Mouse (Mus musculus) urinary bladder, adult 2 months (tissue): ENCODE results near the gene Gabrg3. TPM values are rescaled to one million over a fixed set of nuclear protein-coding genes. Genes with fewer than 3 reads are reported as not detected.
"Not testable (repeated sequence)": the region's sequence is repeated elsewhere in the genome, so short reads cannot be mapped to it uniquely, and the experiment has no call there.

Experiments used
- DNase-seq: peaks from one replicate; pipeline ENCODE4 v3.0.0; 2022; ENCODE audit warnings: low spot score
- polyA plus RNA-seq: library from polyadenylated mRNA; depleted of rRNA; stranded (reverse); fragments of >200 nt; gene quantifications from 2 replicates; pipeline ENCODE4 v1.2.3, GENCODE M21; 2012

Gabrg3 gene
- polyA plus RNA-seq, 1 experiment: 0.48 TPM

DNA sequence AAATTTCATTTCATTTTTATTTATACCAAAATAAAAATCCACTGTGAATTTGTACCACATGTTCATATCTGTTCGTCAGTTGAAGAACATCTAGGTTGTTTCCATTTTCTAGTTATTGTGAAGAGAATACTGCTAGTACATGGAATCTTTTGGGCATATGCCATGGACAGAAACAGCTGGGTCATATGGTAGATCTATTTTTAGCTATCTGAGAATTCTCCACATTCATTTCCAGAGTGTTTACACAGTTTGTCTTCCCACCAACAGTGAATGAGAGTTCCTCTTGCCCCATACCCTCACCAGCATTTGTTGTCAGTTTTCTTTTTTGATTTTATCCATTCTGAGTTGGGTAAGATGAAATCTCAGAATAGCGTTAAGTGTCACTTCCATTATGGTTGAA is 75.0 kb downstream of the Gabrg3 start:
- DNase-seq: no peak

DNA sequence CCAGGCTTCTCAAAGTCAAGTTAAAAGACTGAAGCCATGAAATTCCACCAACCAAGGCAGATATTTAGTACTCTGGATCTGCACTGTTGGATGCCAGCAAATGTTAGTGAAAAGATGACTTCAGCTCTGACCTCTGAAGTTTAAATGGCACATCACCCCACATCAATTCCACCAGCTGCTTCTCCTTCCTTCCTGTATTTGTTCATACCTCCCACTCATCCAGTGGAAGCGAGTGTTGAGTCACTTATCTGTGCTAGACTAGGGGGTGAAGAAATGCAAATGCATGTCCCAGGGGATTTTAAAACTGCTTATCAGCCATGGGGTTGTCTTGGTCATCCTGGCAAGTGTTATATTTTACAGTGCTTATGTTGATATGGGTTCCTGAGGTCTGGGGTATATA is 79.7 kb downstream of the Gabrg3 start:
- DNase-seq: no peak

DNA sequence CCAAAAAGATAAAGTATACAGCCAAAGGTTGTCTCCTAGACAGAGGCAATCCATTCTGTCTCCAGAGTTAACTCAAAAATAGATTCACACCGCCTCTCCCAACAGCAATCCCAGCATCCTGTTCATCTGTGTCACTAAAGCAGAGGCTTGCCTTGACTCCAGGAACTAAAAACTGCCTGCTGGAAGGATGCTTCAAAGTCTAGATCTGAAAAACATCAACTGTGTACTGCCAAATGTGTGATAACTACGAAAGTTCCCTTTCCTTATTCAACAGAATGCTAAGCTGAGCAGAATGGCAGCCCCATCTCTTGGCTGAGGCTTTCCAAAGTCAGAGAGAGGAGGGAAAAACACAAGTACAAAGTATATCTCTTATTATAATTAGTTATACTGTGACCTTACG is 90.3 kb downstream of the Gabrg3 start:
- no peak for DNase-seq

DNA sequence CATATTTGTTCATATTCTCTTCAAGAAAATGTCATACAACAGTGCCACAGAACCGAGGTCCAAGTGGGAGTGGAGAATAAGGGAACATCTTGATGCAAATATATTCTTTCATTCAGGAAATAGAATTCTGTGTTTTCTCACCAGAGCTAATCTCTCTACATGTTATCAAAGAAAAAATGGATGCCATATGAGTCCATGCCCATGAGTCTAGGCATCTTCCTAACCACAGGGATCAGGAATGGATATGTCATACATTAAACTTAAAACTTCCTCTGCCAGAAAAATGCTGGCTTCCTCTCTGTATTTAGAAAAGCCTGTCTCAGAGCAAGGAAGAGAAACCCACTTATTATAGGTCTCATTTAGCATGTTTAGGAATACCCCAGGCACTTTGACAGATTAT is 92.9 kb downstream of the Gabrg3 start:
- no peak for DNase-seq

DNA sequence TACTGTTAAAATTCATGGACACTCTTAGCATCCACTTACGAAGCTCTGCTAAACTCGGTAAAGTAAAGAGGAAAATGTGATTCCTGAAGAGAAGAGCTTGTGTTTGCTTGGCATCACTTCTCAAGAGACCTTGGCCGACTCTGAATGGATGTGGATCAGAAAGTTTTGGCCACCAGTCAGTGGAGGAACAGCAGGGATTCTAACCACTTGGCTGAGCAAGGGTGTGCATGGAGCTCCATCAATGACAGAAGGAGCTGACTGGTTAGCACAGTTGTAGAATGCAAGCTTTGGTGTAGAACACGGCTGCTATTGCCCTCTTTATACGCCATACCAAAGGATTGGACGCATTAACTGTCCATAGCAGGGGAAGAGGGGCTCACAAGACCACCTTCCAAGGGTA is 93.4 kb downstream of the Gabrg3 start:
- DNase-seq: no peak

DNA sequence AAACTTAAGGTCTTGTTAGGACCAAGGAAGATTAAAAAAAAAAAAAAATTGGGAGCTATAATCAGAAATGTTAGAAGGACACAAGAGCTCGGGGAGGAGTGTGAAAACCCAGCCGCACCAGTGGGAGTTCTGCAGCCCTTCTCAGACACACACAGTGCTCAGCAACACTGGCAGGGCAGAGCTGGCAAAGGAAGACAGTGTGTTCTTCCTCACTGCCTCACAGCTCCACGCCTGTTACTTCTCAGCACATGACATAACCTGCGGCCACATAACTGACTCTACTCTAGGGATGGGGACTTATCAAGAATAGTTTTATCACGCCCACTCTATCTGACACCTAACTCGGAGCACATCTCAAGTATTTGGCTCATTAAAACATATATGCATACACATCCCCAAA is 103.8 kb downstream of the Gabrg3 start:
- DNase-seq: no peak

DNA sequence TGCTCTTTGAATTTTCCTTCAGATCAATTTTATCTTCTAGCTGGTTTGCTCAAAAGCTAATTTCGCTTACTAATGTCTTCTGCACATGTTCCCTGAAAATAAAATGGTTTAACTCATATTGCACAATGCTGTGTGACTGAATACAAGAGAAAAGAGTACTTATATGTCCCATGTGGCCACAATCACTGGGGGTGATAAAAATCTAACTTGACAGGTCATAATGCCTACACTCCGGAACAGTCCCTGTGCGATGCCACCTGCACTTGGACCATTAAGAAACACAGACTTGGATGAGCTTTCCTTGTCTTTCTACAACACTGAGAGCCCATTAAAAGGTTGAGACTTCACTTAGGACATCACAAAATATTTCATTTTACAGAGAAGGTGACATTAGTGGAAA is 108.1 kb downstream of the Gabrg3 start:
- DNase-seq: no peak

DNA sequence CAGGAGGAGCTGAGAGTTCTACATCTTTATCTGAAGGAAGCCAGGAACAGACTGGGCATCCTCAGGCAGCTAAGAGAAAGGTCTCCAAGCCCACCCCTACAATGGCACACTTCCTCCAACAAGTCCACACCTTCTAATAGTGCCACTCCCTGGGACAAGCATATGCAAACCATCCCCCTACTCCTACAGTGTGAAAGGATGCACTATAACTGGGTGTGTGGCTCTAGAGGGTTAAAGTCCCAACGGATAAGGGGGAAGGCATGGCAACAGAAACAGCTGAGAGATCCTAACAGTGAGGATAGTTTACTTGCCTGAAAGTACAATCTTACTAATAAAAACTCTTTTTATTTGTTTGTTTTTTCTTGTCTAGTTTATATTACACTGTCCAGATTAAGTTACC is 126.8 kb downstream of the Gabrg3 start:
- DNase-seq: no peak

DNA sequence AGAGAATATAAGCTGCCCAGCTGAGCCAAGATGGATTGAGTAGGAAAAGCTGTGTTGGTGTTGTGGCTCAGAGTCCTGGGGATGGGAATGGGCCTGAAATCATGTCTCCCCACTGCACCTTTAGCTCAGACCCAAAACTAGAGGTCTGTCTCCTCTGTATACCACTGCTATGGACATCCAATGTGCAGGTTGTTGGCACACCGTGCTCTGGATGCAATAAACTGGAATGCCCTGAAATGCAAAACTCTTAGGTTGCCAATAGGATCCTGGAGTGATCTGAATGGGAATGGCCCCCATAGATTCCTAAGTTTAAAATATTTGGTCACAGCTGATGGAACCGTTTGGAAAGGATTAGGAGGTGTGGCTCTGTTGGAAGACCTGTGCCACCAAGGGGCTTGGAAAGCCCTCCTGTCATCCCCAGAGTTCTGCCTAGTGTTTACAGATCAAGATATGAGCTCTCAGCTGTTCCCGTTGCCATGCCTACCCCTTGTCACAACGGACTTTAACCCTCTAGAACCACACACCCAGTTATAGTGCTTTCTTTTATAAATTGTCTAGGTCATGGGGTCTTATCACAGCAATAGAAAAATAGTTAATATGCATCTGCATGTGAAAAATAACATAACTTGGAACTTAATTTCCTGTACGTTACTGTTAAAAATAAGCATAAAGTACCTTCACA is 128.0 kb downstream of the Gabrg3 start:
- no peak for DNase-seq

DNA sequence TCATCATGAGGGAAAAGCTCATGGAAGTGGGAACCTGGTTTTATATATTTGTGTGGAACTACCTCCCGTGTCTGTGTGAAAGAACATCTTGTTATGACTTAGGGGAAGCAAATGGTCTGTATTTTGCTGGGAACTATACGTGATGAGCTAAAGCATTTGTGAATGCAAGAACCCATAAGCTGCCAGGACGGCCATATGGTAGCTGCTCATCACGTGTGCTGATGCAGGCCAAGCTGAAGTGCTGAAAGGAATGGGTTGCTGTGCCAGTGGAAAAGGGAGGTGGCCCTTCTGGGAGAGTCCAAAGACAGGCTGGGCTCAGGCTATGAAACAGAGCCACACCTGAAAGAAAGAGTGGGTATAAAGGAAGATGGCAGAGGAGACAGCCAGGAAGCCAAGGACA is 143.0 kb downstream of the Gabrg3 start:
- DNase-seq: no peak

DNA sequence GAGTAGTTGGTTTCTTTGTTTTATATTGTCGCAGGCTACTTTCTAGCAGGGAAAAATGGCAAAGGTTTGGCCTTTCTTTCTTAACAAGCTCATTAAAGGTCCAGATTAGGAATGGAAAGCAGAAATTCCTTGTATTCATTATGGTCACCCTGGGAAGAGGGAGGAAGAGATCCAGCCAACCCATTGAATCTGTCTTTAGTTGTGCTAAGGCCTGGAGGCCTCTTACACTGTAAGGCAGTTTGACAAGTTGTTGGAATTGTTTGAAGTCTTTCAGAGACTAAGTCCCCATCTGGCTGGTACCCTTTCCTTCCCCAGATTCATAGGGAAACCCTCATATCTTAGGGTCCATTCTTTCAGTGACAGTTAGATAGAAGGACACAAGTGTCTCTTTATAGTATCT is 172.9 kb downstream of the Gabrg3 start:
- DNase-seq: no peak

DNA sequence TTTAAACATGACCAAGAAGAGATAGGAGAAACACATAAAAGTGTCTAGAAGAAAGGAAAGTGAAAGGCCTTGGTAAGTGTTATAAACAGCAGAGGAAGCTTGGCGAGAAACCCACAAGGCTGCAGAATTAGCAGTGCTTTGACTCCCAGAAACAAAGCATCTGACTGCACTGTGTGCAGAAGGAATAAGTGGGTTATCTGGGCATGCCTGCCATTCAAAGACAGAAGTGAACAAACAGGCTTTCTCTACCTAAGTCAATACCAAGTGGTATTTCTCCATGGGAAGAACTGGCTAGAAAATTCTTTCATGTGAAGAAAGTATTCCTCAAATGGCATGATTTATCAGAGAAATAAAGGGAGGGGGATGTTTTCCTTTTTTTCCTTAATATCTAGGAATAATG is 201.0 kb downstream of the Gabrg3 start:
- DNase-seq: no peak

DNA sequence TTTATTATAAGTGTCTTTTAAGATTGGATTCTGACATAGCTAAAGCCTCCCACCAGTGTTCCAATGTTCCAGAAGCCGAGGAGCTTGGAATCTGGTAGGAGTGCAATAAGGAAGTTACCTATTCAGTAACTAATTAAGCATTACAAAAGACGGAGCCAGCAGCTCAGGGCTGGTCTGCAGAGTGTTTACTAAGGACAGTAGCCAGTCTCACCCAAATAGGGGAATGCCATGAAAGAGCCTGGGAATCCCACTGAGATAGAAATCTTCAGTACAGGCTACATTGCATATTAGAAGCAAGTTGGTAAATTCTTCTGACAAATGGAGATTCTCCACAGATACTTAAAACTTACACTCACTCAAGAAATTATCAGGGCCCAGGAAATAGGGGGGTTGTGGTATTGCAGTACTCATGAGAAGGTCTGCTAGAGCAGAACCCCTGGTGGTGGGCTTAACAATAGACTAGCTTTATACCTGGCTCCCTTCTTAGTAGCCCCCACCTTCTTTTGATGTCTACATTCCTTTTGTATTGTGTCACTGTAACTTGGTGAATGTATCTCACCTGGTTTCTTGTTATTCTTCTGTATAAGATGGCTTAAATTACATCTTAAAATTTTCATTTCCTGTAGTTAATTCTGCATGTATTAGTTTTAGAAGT is 211.0 kb downstream of the Gabrg3 start:
- DNase-seq: not testable (repeated sequence)

DNA sequence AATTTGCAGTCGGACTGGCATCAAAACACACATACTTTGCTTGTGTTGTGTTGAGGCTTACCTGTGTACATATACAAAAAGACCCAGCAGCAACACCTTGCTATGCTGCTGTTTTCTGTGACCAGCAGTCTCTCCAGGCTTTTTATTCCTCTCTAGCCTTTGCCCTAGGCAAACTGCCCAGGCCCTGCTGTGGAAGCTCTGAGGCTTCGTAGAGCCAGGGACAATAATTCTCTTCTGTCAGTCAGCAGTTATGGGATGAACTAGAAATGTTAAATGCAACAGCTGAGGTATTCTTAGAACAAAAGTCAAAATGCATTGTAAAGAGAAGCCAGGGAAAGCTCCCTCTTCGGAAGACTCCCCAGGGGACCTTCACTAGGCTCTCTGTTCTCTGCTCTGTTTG is 220.1 kb downstream of the Gabrg3 start:
- no peak for DNase-seq

DNA sequence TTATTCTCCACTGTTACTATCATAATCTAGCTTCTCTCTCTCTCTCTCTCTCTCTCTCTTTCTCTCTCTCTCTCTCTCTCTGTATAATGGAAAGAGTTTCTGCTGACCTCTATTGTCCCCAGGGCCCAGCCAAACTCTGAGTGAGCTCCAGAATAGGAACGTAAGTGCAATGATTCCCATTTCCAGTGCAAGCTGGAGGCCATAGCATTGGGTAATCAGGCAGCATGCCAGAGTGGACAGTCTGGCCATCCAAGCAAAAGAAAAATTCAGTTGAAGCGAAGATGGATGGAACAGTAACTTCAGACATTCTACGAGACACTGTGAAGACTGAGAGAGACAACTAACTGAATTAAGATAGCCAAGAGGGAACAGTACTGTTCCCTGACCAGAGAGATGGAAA is 228.8 kb downstream of the Gabrg3 start:
- DNase-seq: no peak

DNA sequence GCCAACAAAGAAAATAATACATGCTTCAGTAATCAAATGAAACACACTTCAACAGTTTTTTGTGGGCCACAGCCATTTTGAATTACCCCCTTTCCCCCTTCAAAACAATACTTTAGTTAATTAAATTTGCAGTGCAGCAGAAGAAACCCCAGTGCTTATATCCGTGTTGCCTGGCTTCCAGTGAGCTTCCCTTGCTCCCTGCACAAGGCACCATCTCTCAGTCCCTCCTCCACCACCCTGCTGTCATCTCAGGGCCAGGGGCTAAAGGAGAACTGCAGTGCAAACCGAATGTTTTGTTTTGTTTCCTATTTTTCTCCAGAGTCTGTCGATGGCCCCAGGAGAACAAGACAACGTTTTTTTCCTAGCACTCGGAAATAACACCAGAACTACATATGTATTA is 233.2 kb downstream of the Gabrg3 start:
- no peak for DNase-seq

DNA sequence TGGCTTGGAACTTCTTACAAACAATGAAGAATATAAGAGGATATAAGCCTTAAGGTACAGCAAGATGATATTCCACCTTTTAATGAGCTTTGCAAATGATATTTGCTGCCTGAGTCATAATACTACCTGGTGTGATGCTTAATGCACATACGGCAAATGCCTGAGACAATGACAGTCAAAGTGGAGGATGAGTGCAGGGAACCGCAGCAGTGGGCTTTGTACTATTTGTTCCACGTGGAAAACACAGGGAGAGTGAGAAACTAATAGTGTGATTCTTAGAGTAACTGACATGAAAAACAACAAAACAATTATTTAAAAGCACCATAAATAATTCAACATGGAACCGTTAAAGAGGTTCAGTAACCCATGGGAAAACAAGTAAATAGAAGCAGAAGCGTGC is 236.2 kb downstream of the Gabrg3 start:
- DNase-seq: no peak

DNA sequence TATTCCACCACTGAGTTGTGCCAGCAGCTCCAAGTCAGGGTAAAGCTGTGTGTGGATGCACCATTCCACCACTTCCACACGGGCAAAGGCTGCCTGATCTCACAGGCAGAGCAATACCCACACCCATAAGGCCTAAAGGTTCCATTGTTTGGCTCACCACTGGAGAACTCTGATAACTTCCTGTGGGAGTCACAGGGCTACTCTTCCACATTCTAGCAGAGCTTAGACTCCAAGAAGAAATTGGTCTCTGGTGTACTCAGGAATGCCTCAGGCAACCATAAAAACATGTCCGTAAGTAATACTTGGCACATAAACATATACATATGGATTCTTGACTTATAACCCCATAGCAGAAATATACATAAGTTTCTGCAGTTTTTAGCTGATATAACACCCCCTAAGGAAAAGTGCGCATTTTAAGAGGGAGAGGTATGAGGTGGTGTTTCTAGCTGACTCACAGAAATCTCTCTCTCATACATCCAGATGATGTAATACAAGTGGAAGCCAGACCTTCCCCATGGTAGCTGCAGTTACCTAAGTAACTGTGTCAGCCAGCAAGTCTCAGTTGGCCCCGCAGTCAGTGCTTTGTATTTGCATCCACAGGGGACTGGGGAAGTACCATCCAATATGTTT is 248.8 kb downstream of the Gabrg3 start:
- DNase-seq: no peak

DNA sequence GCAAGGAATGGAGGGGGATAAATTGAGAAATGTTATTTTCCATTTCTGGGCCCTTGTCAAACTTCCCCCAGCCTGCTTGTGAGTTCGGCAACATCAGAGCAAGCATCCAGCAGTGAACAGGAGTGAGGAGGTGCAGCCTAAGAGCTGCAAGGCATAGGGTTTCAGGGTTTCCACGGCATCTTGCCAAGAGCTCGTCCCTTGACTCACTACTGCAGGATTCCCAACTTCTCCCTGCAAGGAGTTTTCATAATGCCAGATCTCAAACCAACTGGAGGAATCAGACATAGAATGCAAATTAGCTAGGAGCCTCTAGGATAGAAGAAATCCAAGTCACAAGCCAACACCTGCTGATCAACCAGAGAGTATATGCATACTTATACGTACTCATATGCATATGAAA is 254.0 kb downstream of the Gabrg3 start:
- DNase-seq: no peak

DNA sequence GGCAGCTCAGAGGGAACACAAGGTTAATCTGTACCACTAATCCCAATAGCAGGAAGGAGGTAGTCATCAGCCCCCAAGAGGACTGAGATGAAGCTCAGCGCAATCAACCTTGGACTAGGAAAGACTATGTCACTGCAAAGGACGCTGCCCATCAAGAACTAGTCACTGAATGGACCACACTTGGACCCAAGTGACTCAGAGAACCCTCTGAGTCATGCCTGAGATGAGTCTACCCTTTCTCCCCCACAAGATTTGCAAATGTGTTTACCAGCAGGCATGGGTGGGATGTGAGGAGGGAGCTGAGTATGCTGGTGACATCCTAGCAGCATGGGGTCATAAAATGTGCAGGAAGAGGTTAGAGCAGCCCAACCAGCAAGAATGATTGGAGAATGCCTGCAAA is 254.5 kb downstream of the Gabrg3 start:
- no peak for DNase-seq

DNA sequence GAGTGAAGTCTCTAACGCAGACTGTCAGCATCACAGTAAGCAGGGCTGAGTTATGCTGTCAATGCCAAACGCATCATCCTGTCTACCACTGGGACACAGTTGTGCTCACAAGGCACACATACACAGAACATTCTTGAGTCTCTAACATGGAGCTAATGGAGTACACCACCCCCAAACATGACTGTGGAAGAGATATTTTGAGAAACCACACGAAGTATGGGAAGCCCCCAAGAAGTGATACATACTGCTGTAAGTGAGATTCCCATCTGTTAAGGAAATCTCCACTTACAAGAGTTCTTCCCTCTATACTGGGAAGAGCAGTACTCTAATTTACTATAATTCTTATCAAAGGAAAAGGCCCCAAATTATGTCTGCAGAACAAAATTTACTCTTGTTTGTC is 286.9 kb downstream of the Gabrg3 start:
- DNase-seq: no peak

DNA sequence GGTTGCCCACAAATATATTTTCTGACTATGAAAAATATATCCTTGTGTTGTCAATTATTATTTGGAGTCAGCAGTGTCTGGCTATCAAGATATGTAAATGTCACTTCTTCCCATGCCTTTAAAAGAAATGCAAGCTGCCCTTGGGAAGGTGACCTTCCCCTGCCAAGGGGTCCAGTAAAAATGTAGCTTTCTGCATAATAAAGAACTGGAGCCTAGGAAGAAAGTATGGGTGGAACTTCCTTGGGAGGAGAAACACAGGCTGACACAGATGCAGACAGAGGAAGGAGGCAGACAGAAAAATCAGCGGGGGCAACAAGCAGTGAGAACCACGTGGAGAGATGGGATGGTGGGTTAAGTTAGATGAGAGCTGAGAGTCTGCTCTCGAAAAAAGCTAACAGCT is 304.9 kb downstream of the Gabrg3 start:
- DNase-seq: no peak

DNA sequence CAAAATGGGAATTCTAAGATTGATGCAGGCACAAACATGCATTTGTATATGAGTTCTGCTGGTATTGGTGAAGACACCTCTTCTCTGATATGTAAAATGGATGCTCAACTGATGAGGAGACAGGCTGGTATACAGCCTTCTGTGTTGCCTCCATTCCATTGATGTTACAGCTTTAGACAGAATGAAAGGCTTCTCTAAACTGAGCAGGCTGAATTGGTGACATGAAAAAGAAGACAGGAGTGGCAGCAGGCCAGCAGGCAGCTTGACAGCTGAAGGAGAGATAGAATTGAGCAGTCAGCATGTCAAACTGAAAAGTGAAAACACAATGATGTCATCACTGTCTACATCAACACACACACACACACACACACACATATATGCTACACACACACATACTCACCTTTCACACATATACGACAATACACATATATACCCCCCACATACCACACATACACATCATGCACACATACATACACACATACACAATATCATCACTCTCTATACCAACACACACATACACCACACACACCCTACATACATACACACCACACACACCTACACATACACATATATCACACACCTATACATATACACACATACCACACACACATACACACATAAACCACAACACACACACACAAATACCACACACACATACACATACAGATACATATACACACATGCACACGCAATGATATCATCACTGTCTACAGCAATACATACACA is 315.4 kb downstream of the Gabrg3 start:
- DNase-seq: no peak
